Mouse (Mus musculus): ENCODE measurements around the gene Galk2. TPM values are rescaled to one million over a fixed set of nuclear protein-coding genes. Genes with fewer than 3 reads are reported as not detected.

The Galk2 gene
- total RNA-seq (2021), result 10 to 100 TPM; 10.1 TPM
- polyA plus RNA-seq (2012; rRNA removed), result 8.9 and 10.6 TPM in 2 replicates
- long read RNA-seq, transcript Galk2-202 (10 exons, 1,928 nt), result major isoform, 5 of 5 reads
- long read RNA-seq, partial matches to known transcripts, result 0 of 5 reads
- long read RNA-seq, other reads (novel, unspliced or antisense), result 0 of 5 reads

- Histone ChIP-seq H3K4me3 (peak within 1 kb of the TSS; percentile 79), H3K36me3 (ENCODE audit: control insufficient read depth, insufficient read depth, low read length) (peaks cover 2% of the 10 kb centered on the region; the same call in 1 of the 2 replicates), H3K4me1 (ENCODE audit: control insufficient read depth, insufficient read depth, low read length) (no peaks in the 10 kb centered on the region; the same call in 1 of the 2 replicates), H3K79me2 (replicated peaks; ENCODE audit: control insufficient read depth, insufficient read depth, low read length) (peaks cover 3% of the 10 kb centered on the region; the same call in 1 of the 2 replicates), H3K9ac (ENCODE audit: low read depth, low read length) (peak within 1 kb of the TSS; percentile 91), H3K27me3 (ENCODE audit: control insufficient read depth, insufficient read depth, low read length) (no peaks in the 10 kb centered on the region), H3K27ac (peak within 1 kb of the TSS; percentile 79)
- under 1% methylated on average over 48 of the region's 54 CpGs for WGBS
- TF ChIP-seq EP300 (IDR thresholded peaks at IDR 0.05; ENCODE audit: insufficient read depth, low read depth, low read length) (peak; percentile 93), CTCF (IDR thresholded peaks at IDR 0.05) (no peak), POLR2A (IDR thresholded peaks at IDR 0.05; ENCODE audit: insufficient read depth, low read depth, low read length) (peak; percentile 85)
- DNase-seq, result peak; percentile 90 to 94
- intact Hi-C loops (cut with DNase I), result loop anchor here (1.0 to 2.0 kb wide), 2 partner anchors 76 to 293 kb away; partner anchors contain the start of gene Secisbp2l
These were observed at the start of gene Galk2, which contains the start of gene Cops2 for GRCm38 (mm10) chr2:125858521-125859280. Gene Galk2, plus strand, starts transcription at chr2:125859109. Gene Cops2, minus strand, starts transcription at chr2:125859139.

- no peaks in the 10 kb centered on the region for H3K79me2 ChIP-seq (replicated peaks; ENCODE audit: control insufficient read depth, insufficient read depth, low read length)
- no peak overlapping the region for H3K27ac ChIP-seq
- no peak overlapping the region for H3K9ac ChIP-seq (ENCODE audit: low read depth, low read length)
- no peaks in the 10 kb centered on the region for H3K36me3 ChIP-seq (ENCODE audit: control insufficient read depth, insufficient read depth, low read length)
- no peak overlapping the region for H3K4me3 ChIP-seq
- no peak for DNase-seq
- no peak for TF ChIP-seq EP300 (IDR thresholded peaks at IDR 0.05; ENCODE audit: insufficient read depth, low read depth, low read length)
- no peak for TF ChIP-seq POLR2A (IDR thresholded peaks at IDR 0.05; ENCODE audit: insufficient read depth, low read depth, low read length)
- TF ChIP-seq CTCF (IDR thresholded peaks at IDR 0.05), result no peak
- no peaks in the 10 kb centered on the region for H3K4me1 ChIP-seq (ENCODE audit: control insufficient read depth, insufficient read depth, low read length)
- WGBS, result 80% methylated on average over 7 of the region's 7 CpGs
- H3K27me3 ChIP-seq (ENCODE audit: control insufficient read depth, insufficient read depth, low read length), result no peaks in the 10 kb centered on the region
- intact Hi-C loops (cut with DNase I), result no loop called here
These were observed 49.4 kb upstream of the Galk2 start for GRCm38 (mm10) chr2:125809551-125809950.

- TF ChIP-seq POLR2A (IDR thresholded peaks at IDR 0.05; ENCODE audit: insufficient read depth, low read depth, low read length) (no peak), EP300 (IDR thresholded peaks at IDR 0.05; ENCODE audit: insufficient read depth, low read depth, low read length) (no peak), CTCF (IDR thresholded peaks at IDR 0.05) (no peak)
- WGBS, result 59% methylated on average over 2 of the region's 2 CpGs
These were observed 47.6 kb upstream of the Galk2 start for GRCm38 (mm10) chr2:125811332-125811731.

GRCm38 (mm10) chr2:125813972-125814595 lies 44.8 kb upstream of the Galk2 start:
- intact Hi-C loops (cut with DNase I), result no loop called here
- no peak overlapping the region for H3K4me3 ChIP-seq
- no peaks in the 10 kb centered on the region for H3K27me3 ChIP-seq (ENCODE audit: control insufficient read depth, insufficient read depth, low read length)
- H3K9ac ChIP-seq (ENCODE audit: low read depth, low read length), result no peak overlapping the region
- no peak overlapping the region for H3K27ac ChIP-seq
- H3K36me3 ChIP-seq (ENCODE audit: control insufficient read depth, insufficient read depth, low read length), result no peaks in the 10 kb centered on the region
- no peak for TF ChIP-seq EP300 (IDR thresholded peaks at IDR 0.05; ENCODE audit: insufficient read depth, low read depth, low read length)
- TF ChIP-seq CTCF (IDR thresholded peaks at IDR 0.05), result no peak
- TF ChIP-seq POLR2A (IDR thresholded peaks at IDR 0.05; ENCODE audit: insufficient read depth, low read depth, low read length), result no peak
- no peaks in the 10 kb centered on the region for H3K4me1 ChIP-seq (ENCODE audit: control insufficient read depth, insufficient read depth, low read length)
- no peak for DNase-seq
- 74% methylated on average over 9 of the region's 9 CpGs for WGBS
- H3K79me2 ChIP-seq (replicated peaks; ENCODE audit: control insufficient read depth, insufficient read depth, low read length), result no peaks in the 10 kb centered on the region

More at GRCm38 (mm10) chr2:125811332-125811731, 47.6 kb upstream of the Galk2 start:
- intact Hi-C loops (cut with DNase I), result no loop called here
- DNase-seq, result no peak
- no peaks in the 10 kb centered on the region for H3K27me3 ChIP-seq (ENCODE audit: control insufficient read depth, insufficient read depth, low read length)
- no peak overlapping the region for H3K9ac ChIP-seq (ENCODE audit: low read depth, low read length)
- no peaks in the 10 kb centered on the region for H3K36me3 ChIP-seq (ENCODE audit: control insufficient read depth, insufficient read depth, low read length)
- no peak overlapping the region for H3K4me3 ChIP-seq
- H3K79me2 ChIP-seq (replicated peaks; ENCODE audit: control insufficient read depth, insufficient read depth, low read length), result no peaks in the 10 kb centered on the region
- no peak overlapping the region for H3K27ac ChIP-seq
- no peaks in the 10 kb centered on the region for H3K4me1 ChIP-seq (ENCODE audit: control insufficient read depth, insufficient read depth, low read length)

- Histone ChIP-seq H3K9ac (ENCODE audit: low read depth, low read length) (no peak overlapping the region), H3K27ac (no peak overlapping the region), H3K4me3 (no peak overlapping the region), H3K27me3 (ENCODE audit: control insufficient read depth, insufficient read depth, low read length) (no peaks in the 10 kb centered on the region), H3K79me2 (replicated peaks; ENCODE audit: control insufficient read depth, insufficient read depth, low read length) (no peaks in the 10 kb centered on the region), H3K36me3 (ENCODE audit: control insufficient read depth, insufficient read depth, low read length) (no peaks in the 10 kb centered on the region), H3K4me1 (ENCODE audit: control insufficient read depth, insufficient read depth, low read length) (no peaks in the 10 kb centered on the region)
- DNase-seq, result no peak
- intact Hi-C loops (cut with DNase I), result no loop called here
- 91% methylated on average over 4 of the region's 4 CpGs for WGBS
- no peak for TF ChIP-seq EP300 (IDR thresholded peaks at IDR 0.05; ENCODE audit: insufficient read depth, low read depth, low read length)
- TF ChIP-seq CTCF (IDR thresholded peaks at IDR 0.05), result no peak
- TF ChIP-seq POLR2A (IDR thresholded peaks at IDR 0.05; ENCODE audit: insufficient read depth, low read depth, low read length), result no peak
These were observed 38.5 kb upstream of the Galk2 start for GRCm38 (mm10) chr2:125820397-125820796.

All from heart, adult 2 months (tissue).